Mouse (Mus musculus) hindbrain, embryonic 13.5 days (tissue): Measurements from ENCODE around the gene Sox10. TPM values are rescaled to one million over a fixed set of nuclear protein-coding genes. Genes with fewer than 3 reads are reported as not detected.

Experiments used
- ATAC-seq: fragments of 200-750 bp; cut with Nextera tagmentation; 2 replicates; pipeline ENCODE4 v1.8.0; 2017; ENCODE audit warnings: moderate TSS enrichment; ENCODE audit not compliant: low FRiP score
- H3K27ac ChIP-seq: fragments of 300-500 bp; sonication (generic); 2 replicates; pipeline ENCODE4 v1.5.1; 2015; ENCODE audit warnings: inconsistent platforms, mild to moderate bottlenecking, moderate library complexity
- H3K27me3 ChIP-seq: fragments of 300-500 bp; sonication (generic); 2 replicates; pipeline ENCODE4 v1.6.1; 2015; ENCODE audit warnings: mild to moderate bottlenecking, inconsistent platforms
- H3K36me3 ChIP-seq: fragments of 300-500 bp; sonication (generic); 2 replicates; pipeline ENCODE4 v1.6.1; 2015; ENCODE audit warnings: mild to moderate bottlenecking, inconsistent platforms
- H3K4me1 ChIP-seq: fragments of 300-500 bp; sonication (generic); replicated peaks from 2 replicates; pipeline ENCODE4 v1.6.1; 2015; ENCODE audit warnings: inconsistent platforms
- H3K4me2 ChIP-seq: fragments of 300-500 bp; sonication (generic); 2 replicates; pipeline ENCODE4 v1.6.1; 2015; ENCODE audit warnings: inconsistent platforms, mild to moderate bottlenecking, moderate library complexity
- H3K4me3 ChIP-seq: fragments of 300-500 bp; sonication (generic); 2 replicates; pipeline ENCODE4 v1.5.1; 2015; ENCODE audit warnings: mild to moderate bottlenecking, inconsistent platforms
- H3K9ac ChIP-seq: fragments of 300-500 bp; sonication (generic); 2 replicates; pipeline ENCODE4 v1.6.1; 2015; ENCODE audit warnings: mild to moderate bottlenecking, inconsistent platforms
- H3K9me3 ChIP-seq: fragments of 300-500 bp; sonication (generic); 2 replicates; pipeline ENCODE4 v1.6.1; 2016; ENCODE audit warnings: inconsistent platforms
- WGBS: fragments of 180-500 bp; shearing (Covaris S2); methylation state at CpG from one replicate; pipeline ENCODE4 v1.1.7; 2015; 5-methylcytosine and 5-hydroxymethylcytosine counted together
- polyA plus RNA-seq: library from polyadenylated mRNA; unstranded; fragments of >200 nt; fragmentation: Nextera tagmentation; extraction: Ambion mirVana; gene quantifications from 2 replicates; pipeline ENCODE4 v1.2.1, GENCODE M21; 2015

Gene Sox10
- polyA plus RNA-seq, 1 experiment from 2014 or later: 8.1 TPM

GRCm38 (mm10) chr15:79151881-79152280 is 13.2 kb downstream of the Sox10 start:
- Histone ChIP-seq H3K9ac (peak overlapping the region; percentile 63), H3K4me3 (no peak overlapping the region), H3K4me2 (no peak overlapping the region), H3K36me3 (peaks cover 50% of the 10 kb centered on the region), H3K9me3 (no peaks in the 10 kb centered on the region), H3K27me3 (no peaks in the 10 kb centered on the region), H3K4me1 (peaks cover 32% of the 10 kb centered on the region), H3K27ac (peak overlapping the region; percentile 91)
- 27% methylated on average over 8 of the region's 8 CpGs for WGBS
- peak; percentile 39; the same call in 1 of the 2 replicates for ATAC-seq

GRCm38 (mm10) chr15:79148533-79148932 is 16.5 kb downstream of the Sox10 start:
- H3K27ac ChIP-seq: peak overlapping the region; percentile 14; the same call in 1 of the 2 replicates
- H3K27me3 ChIP-seq: no peaks in the 10 kb centered on the region
- peaks cover 26% of the 10 kb centered on the region for H3K4me1 ChIP-seq
- H3K9ac ChIP-seq: no peak overlapping the region
- peaks cover 79% of the 10 kb centered on the region for H3K36me3 ChIP-seq
- ATAC-seq: no peak
- 51% methylated on average over 7 of the region's 7 CpGs for WGBS
- H3K4me2 ChIP-seq: no peak overlapping the region
- no peaks in the 10 kb centered on the region for H3K9me3 ChIP-seq
- no peak overlapping the region for H3K4me3 ChIP-seq

GRCm38 (mm10) chr15:79145522-79145921 is 19.5 kb downstream of the Sox10 start:
- Histone ChIP-seq H3K9me3 (no peaks in the 10 kb centered on the region), H3K36me3 (peaks cover 60% of the 10 kb centered on the region), H3K4me3 (no peak overlapping the region), H3K27ac (no peak overlapping the region), H3K27me3 (no peaks in the 10 kb centered on the region), H3K4me1 (peaks cover 18% of the 10 kb centered on the region), H3K4me2 (no peak overlapping the region), H3K9ac (no peak overlapping the region)
- WGBS: 95% methylated on average over 7 of the region's 7 CpGs
- no peak for ATAC-seq

- 0 out of 2 replicates have a peak, but pooled peaks cover 2% of the 10 kb centered on the region for H3K27me3 ChIP-seq
- H3K9ac ChIP-seq: no peak overlapping the region
- no peak overlapping the region for H3K4me3 ChIP-seq
- no peak overlapping the region for H3K27ac ChIP-seq
- no peak overlapping the region for H3K4me2 ChIP-seq
- peaks cover 23% of the 10 kb centered on the region for H3K4me1 ChIP-seq
- ATAC-seq: no peak
- H3K9me3 ChIP-seq: no peaks in the 10 kb centered on the region
- peaks cover 49% of the 10 kb centered on the region for H3K36me3 ChIP-seq
- 91% methylated on average over 8 of the region's 8 CpGs for WGBS
These were observed 21.0 kb downstream of the Sox10 start for GRCm38 (mm10) chr15:79144021-79144420.

- WGBS: 89% methylated on average over 12 of the region's 12 CpGs
- H3K4me2 ChIP-seq: no peak overlapping the region
- no peak overlapping the region for H3K9ac ChIP-seq
- H3K9me3 ChIP-seq: no peaks in the 10 kb centered on the region
- no peak overlapping the region for H3K4me3 ChIP-seq
- H3K4me1 ChIP-seq: peaks cover 23% of the 10 kb centered on the region
- no peak for ATAC-seq
- H3K27ac ChIP-seq: no peak overlapping the region
- H3K36me3 ChIP-seq: peaks cover 43% of the 10 kb centered on the region
- 0 out of 2 replicates have a peak, but pooled peaks cover 2% of the 10 kb centered on the region for H3K27me3 ChIP-seq
These were observed 21.7 kb downstream of the Sox10 start for GRCm38 (mm10) chr15:79143316-79143715.

- peak overlapping the region; percentile 95 for H3K4me2 ChIP-seq
- 0 out of 2 replicates have a peak, but pooled peaks cover 2% of the 10 kb centered on the region for H3K27me3 ChIP-seq
- peak overlapping the region; percentile 66 for H3K4me3 ChIP-seq
- peaks cover 23% of the 10 kb centered on the region for H3K4me1 ChIP-seq
- no peak overlapping the region; the same call in 1 of the 2 replicates for H3K27ac ChIP-seq
- 0% methylated on average over 7 of the region's 7 CpGs for WGBS
- H3K9ac ChIP-seq: peak overlapping the region; percentile 83
- ATAC-seq: no peak
- H3K9me3 ChIP-seq: no peaks in the 10 kb centered on the region
- peaks cover 25% of the 10 kb centered on the region for H3K36me3 ChIP-seq
These were observed 23.5 kb downstream of the Sox10 start for GRCm38 (mm10) chr15:79141566-79141917.

- peaks cover 23% of the 10 kb centered on the region for H3K4me1 ChIP-seq
- peak within 1 kb of the TSS; percentile 95 for H3K4me2 ChIP-seq
- H3K36me3 ChIP-seq: peaks cover 20% of the 10 kb centered on the region
- H3K27me3 ChIP-seq: 0 out of 2 replicates have a peak, but pooled peaks cover 2% of the 10 kb centered on the region
- peak; percentile 88 for ATAC-seq
- H3K9me3 ChIP-seq: no peaks in the 10 kb centered on the region
- H3K9ac ChIP-seq: peak within 1 kb of the TSS; percentile 83
- H3K27ac ChIP-seq: peak within 1 kb of the TSS; percentile 52
- H3K4me3 ChIP-seq: peak within 1 kb of the TSS; percentile 66
- under 1% methylated on average over 57 of the region's 57 CpGs for WGBS
These were observed 24.0 kb downstream of the Sox10 start, which contains the start of the genes Polr2f and 1700088E04Rik for GRCm38 (mm10) chr15:79140866-79141565. Polr2f (plus strand) TSS chr15:79141009. 1700088E04Rik (minus strand) TSS chr15:79141253.

GRCm38 (mm10) chr15:79139640-79140039 is 25.4 kb downstream of the Sox10 start:
- Histone ChIP-seq H3K4me2 (no peak overlapping the region), H3K36me3 (peaks cover 7% of the 10 kb centered on the region), H3K4me1 (peaks cover 23% of the 10 kb centered on the region), H3K27me3 (0 out of 2 replicates have a peak, but pooled peaks cover 2% of the 10 kb centered on the region), H3K9me3 (no peaks in the 10 kb centered on the region), H3K9ac (no peak overlapping the region), H3K27ac (no peak overlapping the region), H3K4me3 (no peak overlapping the region)
- ATAC-seq: no peak
- 64% methylated on average over 10 of the region's 10 CpGs for WGBS

GRCm38 (mm10) chr15:79135783-79136575 is 29.1 kb downstream of the Sox10 start:
- Histone ChIP-seq H3K36me3 (peaks cover 33% of the 10 kb centered on the region), H3K4me1 (peaks cover 8% of the 10 kb centered on the region), H3K27me3 (0 out of 2 replicates have a peak, but pooled peaks cover 2% of the 10 kb centered on the region), H3K4me3 (no peak overlapping the region), H3K4me2 (no peak overlapping the region), H3K27ac (no peak overlapping the region), H3K9me3 (no peaks in the 10 kb centered on the region), H3K9ac (no peak overlapping the region)
- WGBS: 66% methylated on average over 11 of the region's 11 CpGs
- ATAC-seq: no peak

GRCm38 (mm10) chr15:79135332-79135731 is 29.7 kb downstream of the Sox10 start:
- H3K4me1 ChIP-seq: peaks cover 3% of the 10 kb centered on the region
- no peak overlapping the region for H3K9ac ChIP-seq
- no peak overlapping the region for H3K27ac ChIP-seq
- H3K4me2 ChIP-seq: no peak overlapping the region
- whole genome bisulfite sequencing: 73% methylated on average over 9 of the region's 9 CpGs
- 0 out of 2 replicates have a peak, but pooled peaks cover 2% of the 10 kb centered on the region for H3K27me3 ChIP-seq
- no peak for ATAC-seq
- H3K4me3 ChIP-seq: no peak overlapping the region
- no peaks in the 10 kb centered on the region for H3K9me3 ChIP-seq
- peaks cover 39% of the 10 kb centered on the region for H3K36me3 ChIP-seq

- H3K27me3 ChIP-seq: no peaks in the 10 kb centered on the region
- no peaks in the 10 kb centered on the region for H3K9me3 ChIP-seq
- no peak overlapping the region for H3K4me3 ChIP-seq
- no peak overlapping the region for H3K27ac ChIP-seq
- H3K9ac ChIP-seq: no peak overlapping the region
- no peaks in the 10 kb centered on the region for H3K4me1 ChIP-seq
- ATAC-seq: no peak
- no peak overlapping the region for H3K4me2 ChIP-seq
- 85% methylated on average over 9 of the region's 9 CpGs for WGBS
- peaks cover 46% of the 10 kb centered on the region for H3K36me3 ChIP-seq
These were observed 30.4 kb downstream of the Sox10 start for GRCm38 (mm10) chr15:79134496-79135270.
